Mouse (Mus musculus) frontal cortex, postnatal 25 days (tissue): ENCODE measurements around the gene Alg2.

Source experiments
- DNase-seq, 2 experiments: peaks; one replicate each; pipeline ENCODE4 v3.0.0; 2022; ENCODE audit warnings: low spot score in 2 of 2

Alg2 gene

GRCm38 (mm10) chr4:47473968-47474729 is at the start of gene Alg2, which contains the start of gene Sec61b:
Gene Alg2, minus strand, starts transcription at chr4:47474333.
Gene Sec61b, plus strand, starts transcription at chr4:47474658.
- DNase-seq = peak; percentile 93 to 94

DNA sequence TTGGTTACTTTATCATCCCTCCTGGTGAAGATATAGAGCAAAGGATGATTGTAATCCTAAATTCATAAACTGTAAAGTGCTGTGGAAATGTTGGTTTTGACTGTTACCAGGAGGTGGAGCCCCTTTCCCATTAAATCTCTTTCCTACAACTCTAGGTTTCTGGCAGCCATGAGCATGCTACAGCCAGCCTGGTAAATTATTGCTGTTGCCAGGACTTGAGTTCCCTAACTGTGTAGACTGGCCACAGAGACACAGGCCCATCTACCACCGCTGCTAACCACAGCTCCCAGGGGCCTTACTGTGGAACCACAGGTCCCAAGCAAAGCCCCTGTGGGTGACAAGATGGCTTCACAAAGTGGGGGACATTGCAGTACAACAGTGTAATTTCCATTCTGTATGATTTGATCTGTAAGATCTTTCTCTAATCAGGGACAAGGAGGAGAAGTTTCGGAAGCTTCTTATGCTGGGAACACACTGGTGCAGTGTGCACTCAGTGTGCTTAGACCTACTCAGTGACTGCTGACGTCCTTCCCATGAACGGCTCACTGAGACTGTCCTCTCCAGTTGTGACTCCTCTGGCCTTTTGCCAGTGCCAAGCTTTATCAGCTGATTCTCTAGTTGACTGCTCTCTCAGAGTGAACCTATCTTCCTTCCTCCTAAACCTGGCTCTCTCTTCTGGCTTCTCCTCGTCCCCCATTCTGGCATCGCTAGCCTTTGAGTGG is 47.9 kb upstream of the Alg2 start:
- peak in 1 of 2 experiments; percentile 6 for DNase-seq

- no peak for DNase-seq
These were observed 45.9 kb upstream of the Alg2 start for GRCm38 (mm10) chr4:47520076-47520475.

- DNase-seq = no peak
These were observed 44.5 kb upstream of the Alg2 start for GRCm38 (mm10) chr4:47518551-47519181.

DNA sequence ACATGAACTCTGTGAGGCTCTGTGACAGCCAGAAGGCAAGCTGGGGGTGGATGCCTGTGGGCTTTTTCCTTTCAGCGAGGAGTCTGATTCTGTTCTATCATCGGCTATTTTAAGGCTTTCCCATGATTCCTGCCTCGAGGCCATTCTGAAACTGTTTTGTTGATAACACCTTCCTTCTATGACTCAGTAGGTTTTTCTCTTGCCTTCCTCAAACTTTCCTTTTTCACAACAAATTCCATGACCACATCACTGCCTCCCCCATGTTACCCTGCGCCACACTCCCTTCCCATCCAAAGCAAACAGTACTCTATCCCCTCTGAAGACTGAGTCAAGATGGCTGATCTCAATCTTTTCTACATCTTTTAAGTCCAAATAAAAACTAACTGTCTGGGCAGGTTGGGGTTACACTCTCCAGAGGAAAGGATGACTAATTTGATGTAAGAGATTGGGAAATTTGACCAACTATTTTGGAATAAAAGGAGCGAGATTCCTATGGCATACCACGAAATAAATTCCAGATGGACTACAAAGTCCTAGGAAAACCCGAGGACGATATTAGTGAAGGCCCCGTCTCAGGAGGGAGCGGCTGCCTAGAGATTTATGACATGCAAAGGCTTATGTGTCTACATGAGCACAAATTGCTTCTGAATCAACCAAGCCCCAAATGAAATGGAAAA is 30.8 kb upstream of the Alg2 start:
- DNase-seq = peak in 1 of 2 experiments; percentile 15

DNA sequence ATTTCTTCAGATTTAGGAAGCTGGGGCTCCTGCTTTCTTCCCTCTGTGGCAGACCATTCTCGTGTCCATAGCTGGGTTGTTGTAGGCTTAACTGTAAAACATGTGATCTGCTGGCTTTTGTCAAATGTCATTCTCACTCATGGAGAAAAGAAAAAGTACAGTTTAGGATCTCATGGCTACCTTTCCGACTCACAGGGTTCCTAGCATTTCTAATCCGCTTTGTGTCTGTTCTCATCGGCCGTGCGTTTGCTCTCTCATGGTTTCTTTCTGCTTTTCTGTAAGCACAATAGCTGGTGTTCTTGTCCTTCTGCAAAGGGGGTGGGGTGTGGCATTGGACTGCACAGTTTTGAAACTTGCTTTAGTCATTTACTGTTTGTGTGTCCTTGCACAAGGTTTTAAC is 28.9 kb upstream of the Alg2 start:
- DNase-seq = no peak

GRCm38 (mm10) chr4:47502546-47502971 is 28.4 kb upstream of the Alg2 start:
- peak in 1 of 2 experiments; percentile 28 for DNase-seq

DNA sequence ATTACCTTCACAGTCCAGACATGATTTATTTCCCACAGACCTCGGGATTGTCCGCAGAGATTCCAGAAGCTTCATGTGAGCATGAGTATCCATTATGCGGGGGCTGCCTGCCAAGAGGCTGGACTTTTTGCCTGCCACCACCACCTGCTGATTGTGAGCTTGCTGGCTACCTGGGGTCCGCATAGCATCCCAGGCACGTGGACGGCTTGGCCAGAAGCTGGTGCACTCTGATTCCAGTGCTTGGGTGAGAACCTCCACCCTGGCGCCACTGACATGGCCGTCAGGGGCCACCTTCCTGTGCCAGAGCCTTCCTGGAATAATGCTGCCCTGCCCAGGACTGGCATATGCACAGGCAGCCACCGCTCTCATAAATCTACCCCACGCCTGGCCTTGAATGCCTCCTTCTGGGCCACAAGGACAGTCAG is 25.0 kb upstream of the Alg2 start:
- no peak for DNase-seq

GRCm38 (mm10) chr4:47497811-47498385 is 23.8 kb upstream of the Alg2 start:
- no peak for DNase-seq

- DNase-seq = no peak
These were observed 20.6 kb upstream of the Alg2 start for GRCm38 (mm10) chr4:47494686-47495085.

DNA sequence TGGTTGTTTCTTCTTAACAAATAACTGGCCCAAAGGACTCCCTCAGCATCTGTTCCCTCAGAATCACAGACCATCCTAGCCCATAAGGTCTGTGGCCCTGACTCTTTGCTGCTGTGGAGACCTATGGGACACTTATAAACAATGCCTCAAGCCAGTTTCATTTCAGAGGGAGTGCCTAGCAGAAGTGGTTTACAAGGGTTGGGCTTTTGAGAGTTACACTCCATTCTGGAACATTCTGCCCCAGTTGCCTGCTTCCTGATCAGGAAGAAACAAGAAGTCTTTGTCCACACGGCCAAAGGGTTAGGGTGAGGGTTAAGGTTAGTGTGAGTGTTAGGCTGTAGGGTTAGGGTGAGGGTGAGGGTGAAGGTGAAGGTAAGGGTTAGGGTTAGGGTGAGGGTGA is 20.0 kb upstream of the Alg2 start:
- no peak for DNase-seq

DNA sequence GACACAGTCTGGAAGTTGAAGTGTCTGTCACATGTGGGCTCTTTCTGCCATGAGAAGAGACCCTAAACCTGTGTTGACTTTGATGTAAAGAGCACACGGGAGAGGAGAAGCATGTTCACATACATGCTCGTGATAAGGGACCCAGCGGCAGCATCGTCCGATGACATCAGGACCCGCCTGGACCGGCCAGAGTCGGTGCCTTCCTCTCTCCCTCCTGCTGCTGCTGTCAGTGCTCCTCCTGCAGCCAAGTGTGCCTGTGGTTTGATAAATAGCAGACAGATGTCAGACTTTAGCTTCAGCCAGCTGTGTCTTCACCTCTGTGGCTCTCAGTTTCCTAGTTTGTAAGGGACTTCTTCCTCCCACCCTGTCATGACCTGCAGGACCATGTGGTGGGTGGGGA is 19.3 kb upstream of the Alg2 start:
- no peak for DNase-seq

DNA sequence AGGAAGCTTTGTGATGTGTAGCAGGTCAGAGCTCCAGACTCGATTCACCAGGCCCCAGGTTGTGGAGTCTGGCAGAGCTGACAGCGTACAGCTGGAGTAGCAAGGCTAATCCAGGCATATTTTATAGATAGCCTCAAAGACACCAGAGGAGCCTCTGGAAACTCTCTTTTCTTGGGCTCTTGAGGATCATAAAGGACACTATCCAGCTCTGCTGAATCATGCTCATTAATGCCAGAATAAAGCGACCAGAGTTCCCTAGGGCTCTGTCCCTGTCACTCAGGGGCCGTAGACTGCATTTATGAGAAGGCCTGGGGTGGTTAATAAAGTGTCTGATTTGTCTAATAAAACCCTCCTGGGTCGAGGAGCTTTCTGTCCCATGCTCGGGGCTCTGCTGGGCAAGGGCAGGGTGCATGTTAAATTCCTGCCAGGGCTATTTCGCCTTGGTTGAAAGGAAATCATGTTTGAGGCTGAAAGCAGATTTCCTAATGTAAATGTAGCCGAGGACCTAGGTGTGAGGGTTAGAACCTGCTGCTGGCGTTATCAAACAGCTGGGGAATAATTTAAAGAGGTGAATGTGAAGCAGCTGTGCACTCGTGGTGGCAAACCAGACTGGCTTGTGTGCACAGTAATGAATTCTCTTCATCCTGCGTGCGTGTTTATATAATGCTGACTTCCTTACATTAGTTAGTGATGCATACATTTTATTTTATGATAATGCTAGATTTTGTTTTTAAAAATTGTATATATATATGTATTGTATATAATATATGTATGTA is 18.4 kb upstream of the Alg2 start:
- DNase-seq = no peak

DNA sequence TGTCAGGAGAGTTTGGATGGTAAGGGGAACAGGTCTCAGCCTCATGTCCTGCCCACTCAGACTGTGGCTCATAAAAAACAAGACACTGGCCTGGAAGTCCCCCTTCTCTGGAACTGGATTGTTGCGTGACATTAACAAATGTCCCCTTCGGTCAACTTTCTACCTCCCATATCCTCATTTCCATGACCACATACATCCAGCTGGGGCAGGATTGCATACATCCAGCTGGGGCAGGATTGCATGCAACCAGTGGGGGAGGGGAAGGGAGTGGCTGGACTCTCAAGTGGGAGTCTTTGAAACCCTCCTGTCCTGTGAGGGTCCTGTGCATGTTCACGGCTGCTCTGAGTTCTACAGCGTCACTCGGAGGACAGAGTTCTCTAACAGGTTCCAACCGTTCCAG is 17.1 kb upstream of the Alg2 start:
- DNase-seq = no peak

- DNase-seq = no peak
These were observed 6.4 kb upstream of the Alg2 start for GRCm38 (mm10) chr4:47480576-47480975.

DNA sequence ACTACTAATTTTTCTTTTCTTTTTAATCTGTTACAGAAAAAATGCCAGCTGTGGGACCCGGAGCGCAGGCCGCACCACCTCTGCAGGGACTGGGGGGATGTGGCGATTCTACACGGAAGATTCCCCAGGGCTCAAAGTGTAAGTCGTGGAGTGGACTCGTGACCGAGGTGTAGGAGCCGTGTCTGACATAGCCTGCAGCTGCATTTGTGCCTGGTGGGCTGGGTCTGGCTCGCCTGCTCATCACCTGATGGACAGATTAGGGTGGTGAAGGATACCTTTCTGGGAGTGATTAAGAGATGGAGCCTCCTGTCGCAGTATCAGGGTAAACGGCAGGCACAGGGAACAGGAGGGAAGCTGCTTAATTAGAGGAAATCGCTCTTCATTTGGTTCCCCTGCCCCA is 6.0 kb upstream of the Alg2 start:
- no peak for DNase-seq

DNA sequence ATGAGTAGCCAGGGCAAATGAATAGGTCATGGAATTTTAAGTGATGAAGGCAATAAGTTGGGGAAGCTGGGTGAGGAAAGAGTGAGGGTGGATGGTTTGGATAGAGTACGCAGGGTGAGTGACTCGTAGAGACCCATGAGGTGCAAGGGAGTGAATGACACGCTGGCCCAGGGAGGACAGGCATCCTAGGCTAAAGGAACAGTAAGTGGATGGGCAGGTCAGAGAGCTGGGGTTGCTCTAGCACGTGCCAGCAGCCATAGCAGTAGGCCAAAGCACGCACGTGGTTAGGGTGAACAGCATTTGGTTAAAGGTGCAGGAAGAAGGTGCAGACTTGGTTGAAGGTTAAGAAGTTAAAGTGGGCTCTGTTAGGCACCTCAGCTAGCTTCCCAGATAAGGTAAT is 3.4 kb upstream of the Alg2 start:
- DNase-seq = no peak

DNA sequence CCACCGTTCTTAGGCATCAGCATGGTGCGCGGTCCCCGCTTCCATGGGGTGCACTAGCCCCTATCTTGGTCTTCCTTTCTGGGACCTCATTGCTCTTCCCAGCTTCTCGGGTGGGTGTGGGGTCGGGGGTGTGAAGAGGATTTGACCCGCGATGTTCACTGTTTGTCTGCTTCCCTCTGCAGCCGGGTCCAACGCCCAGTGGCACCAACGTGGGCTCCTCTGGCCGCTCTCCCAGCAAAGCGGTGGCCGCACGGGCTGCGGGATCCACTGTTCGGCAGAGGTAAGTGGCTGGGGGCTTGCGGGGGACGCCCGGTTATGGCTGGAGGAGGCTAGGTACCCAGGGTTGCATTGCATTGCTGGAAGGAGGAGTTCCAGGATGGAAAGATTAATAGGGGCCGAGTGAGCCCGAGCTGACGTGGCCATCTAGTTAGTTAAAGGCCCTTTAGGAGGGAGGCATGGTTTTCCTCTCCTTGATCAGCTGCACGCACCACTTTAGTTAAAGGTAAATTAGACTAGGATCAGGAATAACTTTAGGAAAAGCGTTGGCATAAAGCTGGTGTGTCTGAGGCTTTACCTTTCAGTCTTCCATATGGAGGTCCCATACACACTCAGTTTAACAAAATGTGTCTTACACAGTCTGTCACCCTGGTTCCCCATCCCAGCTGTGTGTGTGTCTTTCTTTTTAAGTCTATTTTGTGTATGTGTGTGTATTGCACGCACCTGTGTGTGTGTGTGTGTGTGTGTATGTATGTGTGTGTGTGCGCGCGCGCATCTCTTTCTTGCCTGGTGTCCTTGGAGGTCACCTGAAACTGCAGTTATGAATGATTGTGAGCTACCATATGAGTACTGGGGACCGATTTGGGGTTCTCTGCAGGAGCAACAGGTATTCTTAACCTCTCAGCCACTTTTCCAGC is 854 bp upstream of the Alg2 start:
- no peak for DNase-seq

DNA sequence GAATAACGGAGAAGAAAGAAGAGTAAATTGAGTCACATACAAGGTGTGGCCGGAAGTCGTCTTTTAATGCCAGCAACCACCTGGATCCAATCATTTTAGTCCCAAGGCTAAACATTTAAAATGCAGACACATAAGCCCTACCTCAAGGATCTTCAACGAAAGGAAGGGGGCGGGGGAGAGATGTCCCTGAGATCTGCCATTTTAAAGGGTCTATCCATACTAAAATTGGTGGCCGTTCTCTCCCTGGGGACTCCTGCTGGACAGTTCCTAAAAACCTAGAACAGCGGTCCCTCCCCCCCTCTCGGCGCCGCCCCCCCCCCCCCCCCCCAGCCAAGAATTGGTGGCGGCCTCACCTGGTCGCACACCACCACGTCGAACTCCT is 556 bp downstream of the Alg2 start:
- no peak for DNase-seq

GRCm38 (mm10) chr4:47467196-47467595 is 6.9 kb downstream of the Alg2 start:
- no peak for DNase-seq
